In genomic region chr8:45359091-45359605, GRCm38 (mm10) we compare ENCODE assay signal across 9 mouse cellular contexts. TPM values are rescaled to one million over a fixed set of nuclear protein-coding genes. Genes with fewer than 3 reads are reported as not detected.
DNase-seq lines count a peak whose midpoint lies in the region; ATAC-seq and TF ChIP-seq lines count a peak whose summit lies in the region.
"Had no signal": no experiment of that assay in that cellular context is flagged by ENCODE, and none has a peak within 500 bp of the region (broad histone marks: within the 10 kb centered on the region; RNA-seq: fewer than 3 reads in every experiment).

No protein-coding gene starts in this region.

- intact Hi-C loops in gastrocnemius, adult 2 months (cut with DNase I) = no loop called here

- ATAC-seq in heart, embryonic 16.5 days (replicated peaks; ENCODE audit: extremely low read depth, insufficient read depth, low FRiP score) = no peak
- ATAC-seq in midbrain, embryonic 14.5 days (ENCODE audit: low FRiP score, low TSS enrichment) = no peak
- ATAC-seq in megakaryocyte-erythroid progenitor cell, adult 5-6 weeks (replicated peaks; ENCODE audit: low FRiP score, low TSS enrichment, poor library complexity, severe bottlenecking) = no peak

- H3K4me3 ChIP-seq in heart, embryonic 16.5 days (ENCODE audit: low read length) = no peak overlapping the region; the same call in 1 of the 2 replicates
- peak overlapping the region; percentile 63; the same call in 1 of the 2 replicates for H3K4me3 ChIP-seq in midbrain, embryonic 14.5 days (replicated peaks; ENCODE audit: low read depth, low read length)
- H3K4me3 ChIP-seq in gastrocnemius, adult 2 months = no peak overlapping the region; the same call in 1 of the 2 replicates

- DNase-seq in heart, postnatal 4 days = no peak
- DNase-seq in adipocyte (ENCODE audit: low spot score) = peak; percentile 13
- DNase-seq in forelimb bud, embryonic 11.5 days (ENCODE audit: low read depth, low spot score) = peak; percentile 2
- DNase-seq in midbrain, embryonic 14.5 days = peak; percentile 49
- DNase-seq in thymus, postnatal 14 days = no peak
- no peak for DNase-seq in gastrocnemius, adult 2 months

- no peaks in the 10 kb centered on the region for H3K36me3 ChIP-seq in heart, embryonic 16.5 days (ENCODE audit: control insufficient read depth, insufficient read depth)
- H3K36me3 ChIP-seq in midbrain, embryonic 14.5 days (ENCODE audit: control insufficient read depth, insufficient read depth, low read length) = no peaks in the 10 kb centered on the region
- H3K36me3 ChIP-seq: G1E had no signal

- H3K4me1 ChIP-seq in heart, embryonic 16.5 days (ENCODE audit: control insufficient read depth, insufficient read depth, low read length) = no peaks in the 10 kb centered on the region
- H3K4me1 ChIP-seq in midbrain, embryonic 14.5 days (ENCODE audit: control insufficient read depth, insufficient read depth, low read length) = peaks cover 10% of the 10 kb centered on the region

- H3K9me3 ChIP-seq in heart, embryonic 16.5 days (replicated peaks; ENCODE audit: control insufficient read depth, low read length) = no peaks in the 10 kb centered on the region
- no peaks in the 10 kb centered on the region for H3K9me3 ChIP-seq in midbrain, embryonic 14.5 days (ENCODE audit: control insufficient read depth, low read length)

- H3K4me2 ChIP-seq in heart, embryonic 16.5 days (ENCODE audit: low read depth, low read length) = peak overlapping the region; percentile 88; the same call in 1 of the 2 replicates
- H3K4me2 ChIP-seq in midbrain, embryonic 14.5 days (ENCODE audit: low read length) = peak overlapping the region; percentile 91

- H3K27ac ChIP-seq in heart, embryonic 16.5 days (ENCODE audit: low read length) = no peak overlapping the region
- no peak overlapping the region for H3K27ac ChIP-seq in midbrain, embryonic 14.5 days (replicated peaks; ENCODE audit: low read depth, low read length)
- no peak overlapping the region for H3K27ac ChIP-seq in gastrocnemius, adult 2 months

- H3K27me3 ChIP-seq in heart, embryonic 16.5 days (ENCODE audit: control insufficient read depth, insufficient read depth, low read length) = no peaks in the 10 kb centered on the region
- H3K27me3 ChIP-seq in midbrain, embryonic 14.5 days (ENCODE audit: control insufficient read depth, insufficient read depth, low read length) = no peaks in the 10 kb centered on the region

- no peak overlapping the region for H3K9ac ChIP-seq in heart, embryonic 16.5 days (ENCODE audit: low read length)
- peak overlapping the region; percentile 86 for H3K9ac ChIP-seq in midbrain, embryonic 14.5 days (replicated peaks; ENCODE audit: low read length)

- WGBS in heart, embryonic 16.5 days = 81% methylated on average over 6 of the region's 6 CpGs
- 83% methylated on average over 6 of the region's 6 CpGs for whole genome bisulfite sequencing in midbrain, embryonic 14.5 days

- TF ChIP-seq CTCF in gastrocnemius, adult 2 months (IDR thresholded peaks at IDR 0.05) = no peak

RNA-seq across cellular contexts. Expression of gene Fam149a, which starts 22.9 kb away (rescaled TPM):
- polyA plus RNA-seq in heart, embryonic 16.5 days (2015; fragmentation: Nextera tagmentation; extraction: Ambion mirVana) = 3.0 and 3.4 TPM in 2 replicates
- 1 to 10 TPM; 6.3 to 7.7 TPM for total RNA-seq in heart, postnatal 4 days (2021)
- polyA plus RNA-seq in midbrain, embryonic 14.5 days (2014; fragmentation: Nextera tagmentation; extraction: Ambion mirVana) = 8.7 and 9.9 TPM in 2 replicates
- not detected in 2 replicates for total RNA-seq in megakaryocyte-erythroid progenitor cell, adult 5-6 weeks (2014; fragmentation: Nextera tagmentation)
- not detected in 2 replicates for total RNA-seq in megakaryocyte-erythroid progenitor cell, adult 5-6 weeks (2017)
- 1 to 10 TPM; 1.8 to 2.8 TPM for total RNA-seq in gastrocnemius, adult 2 months (2021)
- polyA plus RNA-seq: G1E had no signal

RNA-seq across cellular contexts. Expression of gene Cyp4v3, which starts 26.1 kb away (rescaled TPM):
- 0.81 and 1.1 TPM in 2 replicates for polyA plus RNA-seq in heart, embryonic 16.5 days (2015; fragmentation: Nextera tagmentation; extraction: Ambion mirVana)
- total RNA-seq in heart, postnatal 4 days (2021) = 1 to 10 TPM; 1.1 to 1.4 TPM
- polyA plus RNA-seq in midbrain, embryonic 14.5 days (2014; fragmentation: Nextera tagmentation; extraction: Ambion mirVana) = 1.4 and 1.7 TPM in 2 replicates
- 1.5 TPM in 1 of 2 replicates, not detected in the other for total RNA-seq in megakaryocyte-erythroid progenitor cell, adult 5-6 weeks (2014; fragmentation: Nextera tagmentation)
- total RNA-seq in megakaryocyte-erythroid progenitor cell, adult 5-6 weeks (2017) = 4.1 and 5.1 TPM in 2 replicates
- total RNA-seq in gastrocnemius, adult 2 months (2021) = under 1 TPM; 0.74 to 0.78 TPM
- polyA plus RNA-seq: G1E had no signal

RNA-seq across cellular contexts. Expression of gene Gm45753, which starts 50.9 kb away (rescaled TPM):
- 0.11 TPM in 1 of 2 replicates, not detected in the other for polyA plus RNA-seq in heart, embryonic 16.5 days (2015; fragmentation: Nextera tagmentation; extraction: Ambion mirVana)
- not detected for total RNA-seq in heart, postnatal 4 days (2021)
- polyA plus RNA-seq in midbrain, embryonic 14.5 days (2014; fragmentation: Nextera tagmentation; extraction: Ambion mirVana) = not detected in 2 replicates
- total RNA-seq in megakaryocyte-erythroid progenitor cell, adult 5-6 weeks (2014; fragmentation: Nextera tagmentation) = not detected in 2 replicates
- not detected in 2 replicates for total RNA-seq in megakaryocyte-erythroid progenitor cell, adult 5-6 weeks (2017)
- total RNA-seq in gastrocnemius, adult 2 months (2021) = not detected
- total RNA-seq: G1E had no signal
- polyA plus RNA-seq: G1E had no signal

RNA-seq across cellular contexts. Expression of gene Tlr3, which starts 51.7 kb away (rescaled TPM):
- polyA plus RNA-seq in heart, embryonic 16.5 days (2015; fragmentation: Nextera tagmentation; extraction: Ambion mirVana) = 2.0 and 3.2 TPM in 2 replicates
- 1 to 10 TPM; 6.9 to 7.9 TPM for total RNA-seq in heart, postnatal 4 days (2021)
- polyA plus RNA-seq in midbrain, embryonic 14.5 days (2014; fragmentation: Nextera tagmentation; extraction: Ambion mirVana) = 0.65 and 2.0 TPM in 2 replicates
- not detected in 2 replicates for total RNA-seq in megakaryocyte-erythroid progenitor cell, adult 5-6 weeks (2014; fragmentation: Nextera tagmentation)
- total RNA-seq in megakaryocyte-erythroid progenitor cell, adult 5-6 weeks (2017) = 0.91 and 3.7 TPM in 2 replicates
- 1 to 10 TPM in 1 of 2 experiments, under 1 TPM in 1; 0.99 to 1.8 TPM for total RNA-seq in gastrocnemius, adult 2 months (2021)
- polyA plus RNA-seq: G1E had no signal

Comparison
In these comparisons a context has a peak if more than half of its experiments do, and no peak if none do; other contexts are left out.
1. DNase-seq: peak in adipocyte (single experiment), forelimb bud, embryonic 11.5 days (single experiment) and midbrain, embryonic 14.5 days (single experiment); none in heart, postnatal 4 days (single experiment), thymus, postnatal 14 days (single experiment) and gastrocnemius, adult 2 months (single experiment).